ENCODE assay signal across 3 mouse cellular contexts in genomic region chr4:150483081-150483480, GRCm38 (mm10).
A peak's percentile ranks its signal among the peaks of the same experiment; 100 is the strongest.
DNase-seq lines count a peak whose midpoint lies in the region; TF ChIP-seq lines count a peak whose summit lies in the region.
"Not testable (repeated sequence)": the region's sequence is repeated elsewhere in the genome, so short reads cannot be mapped to it uniquely, and the experiment has no call there.

No protein-coding gene starts in this region.

- not testable (repeated sequence) for H3K4me3 ChIP-seq in layer of hippocampus, adult 2 months

- not testable (repeated sequence) for H3K27ac ChIP-seq in layer of hippocampus, adult 2 months

- peak; percentile 57 for DNase-seq in R1 (ENCODE audit: low read depth, low spot score)
- peak; percentile 58 for DNase-seq in ZHBTc4 (ENCODE audit: low read depth, low spot score)
- not testable (repeated sequence) for DNase-seq in layer of hippocampus, adult 2 months (ENCODE audit: low spot score in 2 of 2)

- TF ChIP-seq CTCF in layer of hippocampus, adult 2 months (conservative IDR thresholded peaks at IDR 0.05): 0 out of 2 replicates have a peak, but pooled peaks have one; percentile 13
